Comparison of ENCODE assay signal across 8 mouse cellular contexts in genomic region chr2:32167819-32168218, GRCm38 (mm10). TPM values are rescaled to one million over a fixed set of nuclear protein-coding genes. Genes with fewer than 3 reads are reported as not detected.
A peak's percentile ranks its signal among the peaks of the same experiment; 100 is the strongest.
DNase-seq lines count a peak whose midpoint lies in the region; ATAC-seq and TF ChIP-seq lines count a peak whose summit lies in the region.

No protein-coding gene starts in this region.

- TF ChIP-seq EP300 in stomach, postnatal 0 days (optimal IDR thresholded peaks at IDR 0.05): no peak

- H3K4me3 ChIP-seq in embryonic facial prominence, embryonic 12.5 days: no peak overlapping the region
- peak overlapping the region; percentile 37 for H3K4me3 ChIP-seq in heart, embryonic 10.5 days
- peak overlapping the region; percentile 7; the same call in 1 of the 2 replicates for H3K4me3 ChIP-seq in kidney, embryonic 15.5 days (replicated peaks)
- H3K4me3 ChIP-seq in liver, embryonic 12.5 days: no peak overlapping the region
- H3K4me3 ChIP-seq in stomach, postnatal 0 days (ENCODE audit: low read depth, low read length): no peak overlapping the region

- H3K9me3 ChIP-seq in embryonic facial prominence, embryonic 12.5 days: no peaks in the 10 kb centered on the region
- H3K9me3 ChIP-seq in heart, embryonic 10.5 days: no peaks in the 10 kb centered on the region
- H3K9me3 ChIP-seq in kidney, embryonic 15.5 days (replicated peaks): no peaks in the 10 kb centered on the region
- H3K9me3 ChIP-seq in liver, embryonic 12.5 days (replicated peaks): no peaks in the 10 kb centered on the region
- no peaks in the 10 kb centered on the region for H3K9me3 ChIP-seq in stomach, postnatal 0 days (ENCODE audit: control insufficient read depth, low read length)

- 5% methylated on average over 7 of the region's 7 CpGs for WGBS in embryonic facial prominence, embryonic 12.5 days
- 7% methylated on average over 7 of the region's 7 CpGs for WGBS in heart, embryonic 10.5 days
- WGBS in kidney, embryonic 15.5 days: 9% methylated on average over 7 of the region's 7 CpGs
- 19% methylated on average over 7 of the region's 7 CpGs for WGBS in liver, embryonic 12.5 days (ENCODE audit: insufficient replicate concordance)
- 2% methylated on average over 7 of the region's 7 CpGs for WGBS in stomach, postnatal 0 days

- TF ChIP-seq CTCF in stomach, postnatal 0 days (IDR thresholded peaks at IDR 0.05; ENCODE audit: low read depth): peak; percentile 63

- peaks cover 64% of the 10 kb centered on the region for H3K4me1 ChIP-seq in embryonic facial prominence, embryonic 12.5 days
- peaks cover 79% of the 10 kb centered on the region for H3K4me1 ChIP-seq in heart, embryonic 10.5 days
- H3K4me1 ChIP-seq in kidney, embryonic 15.5 days: peaks cover 73% of the 10 kb centered on the region
- peaks cover 77% of the 10 kb centered on the region for H3K4me1 ChIP-seq in liver, embryonic 12.5 days
- H3K4me1 ChIP-seq in stomach, postnatal 0 days (replicated peaks; ENCODE audit: control insufficient read depth, insufficient read depth): peaks cover 16% of the 10 kb centered on the region

- peak; percentile 56; the same call in 1 of the 2 replicates for ATAC-seq in embryonic facial prominence, embryonic 12.5 days (ENCODE audit: insufficient number of reproducible peaks, insufficient read depth, low FRiP score, low TSS enrichment)
- ATAC-seq in kidney, embryonic 15.5 days (replicated peaks; ENCODE audit: low FRiP score): peak; percentile 70
- ATAC-seq in liver, embryonic 12.5 days: peak; percentile 57
- ATAC-seq in monocyte, adult 5-6 weeks (replicated peaks; ENCODE audit: insufficient number of reproducible peaks, low FRiP score, low TSS enrichment, poor library complexity, severe bottlenecking): peak; percentile 59
- ATAC-seq in stomach, postnatal 0 days (ENCODE audit: low FRiP score, low TSS enrichment): peak; percentile 78

- no peaks in the 10 kb centered on the region for H3K36me3 ChIP-seq in embryonic facial prominence, embryonic 12.5 days
- H3K36me3 ChIP-seq in heart, embryonic 10.5 days: peaks cover 7% of the 10 kb centered on the region
- H3K36me3 ChIP-seq in kidney, embryonic 15.5 days: 0 out of 2 replicates have a peak, but pooled peaks cover 3% of the 10 kb centered on the region
- no peaks in the 10 kb centered on the region for H3K36me3 ChIP-seq in liver, embryonic 12.5 days
- H3K36me3 ChIP-seq in stomach, postnatal 0 days (ENCODE audit: control insufficient read depth, insufficient read depth, low read length): no peaks in the 10 kb centered on the region

- H3K27me3 ChIP-seq in embryonic facial prominence, embryonic 12.5 days: no peaks in the 10 kb centered on the region
- no peaks in the 10 kb centered on the region for H3K27me3 ChIP-seq in heart, embryonic 10.5 days (ENCODE audit: insufficient read depth, poor library complexity, severe bottlenecking)
- no peaks in the 10 kb centered on the region for H3K27me3 ChIP-seq in kidney, embryonic 15.5 days
- H3K27me3 ChIP-seq in liver, embryonic 12.5 days (replicated peaks): no peaks in the 10 kb centered on the region
- no peaks in the 10 kb centered on the region for H3K27me3 ChIP-seq in stomach, postnatal 0 days (ENCODE audit: control insufficient read depth, insufficient read depth, low read length)

- H3K9ac ChIP-seq in embryonic facial prominence, embryonic 12.5 days: peak overlapping the region; percentile 39; the same call in 1 of the 2 replicates
- H3K9ac ChIP-seq in kidney, embryonic 15.5 days: peak overlapping the region; percentile 31; the same call in 1 of the 2 replicates
- peak overlapping the region; percentile 46; the same call in 1 of the 2 replicates for H3K9ac ChIP-seq in liver, embryonic 12.5 days
- H3K9ac ChIP-seq in stomach, postnatal 0 days (ENCODE audit: low read length): peak overlapping the region; percentile 48

- peak overlapping the region; percentile 78 for H3K27ac ChIP-seq in embryonic facial prominence, embryonic 12.5 days
- peak overlapping the region; percentile 86 for H3K27ac ChIP-seq in heart, embryonic 10.5 days
- H3K27ac ChIP-seq in kidney, embryonic 15.5 days: peak overlapping the region; percentile 84
- H3K27ac ChIP-seq in liver, embryonic 12.5 days: peak overlapping the region; percentile 78
- H3K27ac ChIP-seq in stomach, postnatal 0 days (replicated peaks): peak overlapping the region; percentile 87

- DNase-seq in urinary bladder, postnatal 14 days (ENCODE audit: low spot score): peak; percentile 76
- DNase-seq in urinary bladder, postnatal 10 days (ENCODE audit: low spot score): no peak
- DNase-seq in heart, embryonic 10.5 days (ENCODE audit: low spot score): peak; percentile 91
- peak; percentile 83 for DNase-seq in stomach, postnatal 0 days (ENCODE audit: low spot score)

- peak overlapping the region; percentile 31 for H3K4me2 ChIP-seq in embryonic facial prominence, embryonic 12.5 days (replicated peaks)
- peak overlapping the region; percentile 43 for H3K4me2 ChIP-seq in kidney, embryonic 15.5 days
- H3K4me2 ChIP-seq in liver, embryonic 12.5 days: peak overlapping the region; percentile 50
- H3K4me2 ChIP-seq in stomach, postnatal 0 days (replicated peaks; ENCODE audit: low read depth): peak overlapping the region; percentile 43

RNA-seq across cellular contexts. Expression of gene Prrc2b, which starts 16.9 kb away (rescaled TPM):
- 81.8 and 83.2 TPM in 2 replicates for polyA plus RNA-seq in embryonic facial prominence, embryonic 12.5 days (2016; fragmentation: Nextera tagmentation; extraction: Ambion mirVana)
- polyA plus RNA-seq in heart, embryonic 10.5 days (2016; fragmentation: Nextera tagmentation; extraction: Ambion mirVana): 44.1 and 54.6 TPM in 2 replicates
- polyA plus RNA-seq in kidney, embryonic 15.5 days (2015; fragmentation: Nextera tagmentation; extraction: Ambion mirVana): 49.2 and 49.7 TPM in 2 replicates
- polyA plus RNA-seq in liver, embryonic 12.5 days (2016; fragmentation: Nextera tagmentation; extraction: Ambion mirVana): 20.8 and 23.6 TPM in 2 replicates
- 13.3 to 55.4 TPM (median 22.1 TPM) in 3 replicates for total RNA-seq in monocyte, adult 5-6 weeks (2017)
- 18.7 and 21.6 TPM in 2 replicates for polyA plus RNA-seq in stomach, postnatal 0 days (2015; fragmentation: Nextera tagmentation; extraction: Ambion mirVana)

Comparison
In these comparisons a context has a peak if more than half of its experiments do, and no peak if none do; other contexts are left out.
1. H3K4me3 ChIP-seq: peak in heart, embryonic 10.5 days (single experiment) and kidney, embryonic 15.5 days (single experiment); none in embryonic facial prominence, embryonic 12.5 days (single experiment), liver, embryonic 12.5 days (single experiment) and stomach, postnatal 0 days (single experiment).
2. Peak in every context shown above with its lines, with median percentiles within 50 percentile points of each other: ATAC-seq, H3K27ac ChIP-seq, H3K4me2 ChIP-seq and H3K9ac ChIP-seq.